Mouse (Mus musculus): ENCODE results near the gene Sptb. TPM values are rescaled to one million over a fixed set of nuclear protein-coding genes. Genes with fewer than 3 reads are reported as not detected.

The Sptb gene
- total RNA-seq, 2 experiments from 2014 or later: 2.2 to 2.4 TPM

Other genes with a start within 250 kb of the Sptb start
- gene Plekhg3, start 179.7 kb downstream of the Sptb start, total RNA-seq (2015): 11.1 and 13.6 TPM in 2 replicates
- gene Plekhg3, start 179.7 kb downstream of the Sptb start, total RNA-seq (2017): 13.7 and 13.9 TPM in 2 replicates
- 57.2 and 68.0 TPM in 2 replicates for gene Churc1, start 55.0 kb upstream of the Sptb start, total RNA-seq (2015)
- 46.1 and 48.9 TPM in 2 replicates for gene Churc1, start 55.0 kb upstream of the Sptb start, total RNA-seq (2017)
- gene Fntb, start 55.0 kb upstream of the Sptb start, total RNA-seq (2015): 11.9 and 12.7 TPM in 2 replicates
- 5.0 and 7.3 TPM in 2 replicates for gene Fntb, start 55.0 kb upstream of the Sptb start, total RNA-seq (2017)
- not detected in 2 replicates for gene Gpx2, start 85.0 kb upstream of the Sptb start, total RNA-seq (2015)
- not detected in 2 replicates for gene Gpx2, start 85.0 kb upstream of the Sptb start, total RNA-seq (2017)
- gene Rab15, start 112.4 kb upstream of the Sptb start, total RNA-seq (2015): not detected in 2 replicates
- gene Rab15, start 112.4 kb upstream of the Sptb start, total RNA-seq (2017): 1.1 TPM in 1 of 2 replicates, not detected in the other

Data from megakaryocyte progenitor cell, adult 5-6 weeks (primary cell).